Mouse (Mus musculus): ENCODE results near the gene Psapl1. TPM values are rescaled to one million over a fixed set of nuclear protein-coding genes. Genes with fewer than 3 reads are reported as not detected.

The Psapl1 gene
- total and polyA plus RNA-seq, 3 experiments = not detected

- TF ChIP-seq RCOR1 (IDR thresholded peaks at IDR 0.05; ENCODE audit: low read depth, low read length) (no peak), SMC3 (IDR thresholded peaks at IDR 0.05; ENCODE audit: low read depth, low read length) (no peak), SIN3A (IDR thresholded peaks at IDR 0.05; ENCODE audit: low read length) (no peak), ELF1 (IDR thresholded peaks at IDR 0.05; ENCODE audit: low read depth, low read length) (no peak), TCF12 (IDR thresholded peaks at IDR 0.05; ENCODE audit: low read depth, low read length) (no peak), TAL1 (IDR thresholded peaks at IDR 0.05; ENCODE audit: low read length) (no peak), CTCF (IDR thresholded peaks at IDR 0.05 in 2 of 3, conservative IDR thresholded peaks at IDR 0.05 in 1 of 3; ENCODE audit: control insufficient read depth in 1 of 3, insufficient read depth in 1 of 3, low read depth in 2 of 3, low read length in 3 of 3, poor library complexity in 1 of 3, severe bottlenecking in 1 of 3) (no peak), MXI1 (IDR thresholded peaks at IDR 0.05; ENCODE audit: low read depth, low read length) (no peak), GATA1 (IDR thresholded peaks at IDR 0.05; ENCODE audit: low read depth, low read length) (no peak), USF1 (IDR thresholded peaks at IDR 0.05; ENCODE audit: low read depth, low read length) (no peak), CHD1 (IDR thresholded peaks at IDR 0.05; ENCODE audit: low read depth, low read length) (no peak), ZNF384 (IDR thresholded peaks at IDR 0.05; ENCODE audit: low read depth, low read length) (no peak), MEF2A (IDR thresholded peaks at IDR 0.05; ENCODE audit: extremely low read depth, insufficient replicate concordance, low read depth, low read length, poor library complexity, severe bottlenecking) (no peak), GABPA (IDR thresholded peaks at IDR 0.05; ENCODE audit: low read depth, low read length) (no peak), MAZ (IDR thresholded peaks at IDR 0.05; ENCODE audit: low read depth, low read length) (no peak), EP300 (IDR thresholded peaks at IDR 0.05; ENCODE audit: low read depth in 1 of 2, low read length in 2 of 2) (no peak), NRF1 (IDR thresholded peaks at IDR 0.05; ENCODE audit: insufficient read depth, low read depth, low read length, poor library complexity, severe bottlenecking) (no peak), MAFK (IDR thresholded peaks at IDR 0.05; ENCODE audit: borderline replicate concordance, low read depth, low read length) (no peak)
- Histone ChIP-seq H3K4me3 (ENCODE audit: control insufficient read depth in 1 of 2, insufficient read depth in 1 of 2, low read depth in 2 of 2, low read length in 2 of 2) (no peak overlapping the region), H3K27me3 (ENCODE audit: control insufficient read depth in 1 of 2, insufficient read depth in 2 of 2, low read length in 2 of 2) (no peaks in the 10 kb centered on the region), H3K36me3 (ENCODE audit: control insufficient read depth in 1 of 2, insufficient read depth in 2 of 2, low read length in 2 of 2) (no peaks in the 10 kb centered on the region), H3K9me3 (replicated peaks; ENCODE audit: insufficient read depth, low read length) (no peaks in the 10 kb centered on the region; the same call in 1 of the 2 replicates), H3K27ac (ENCODE audit: control insufficient read depth, low read depth, low read length) (no peak overlapping the region), H3K79me2 (ENCODE audit: control insufficient read depth, insufficient read depth, low read length, poor library complexity) (no peaks in the 10 kb centered on the region), H3K4me1 (ENCODE audit: control insufficient read depth in 1 of 2, insufficient read depth in 2 of 2, low read length in 2 of 2) (no peaks in the 10 kb centered on the region), H3K9ac (ENCODE audit: control insufficient read depth, low read depth, low read length, poor library complexity, severe bottlenecking) (no peak overlapping the region)
- no peak for DNase-seq (ENCODE audit: low read depth, low spot score)
Measured at GRCm38 (mm10) chr5:36226296-36226695, 22.5 kb downstream of the Psapl1 start.

- no peaks in the 10 kb centered on the region for H3K36me3 ChIP-seq (ENCODE audit: control insufficient read depth in 1 of 2, insufficient read depth in 2 of 2, low read length in 2 of 2)
- H3K27ac ChIP-seq (ENCODE audit: control insufficient read depth, low read depth, low read length) = no peak overlapping the region
- no peak for DNase-seq (ENCODE audit: low read depth, low spot score)
- H3K79me2 ChIP-seq (ENCODE audit: control insufficient read depth, insufficient read depth, low read length, poor library complexity) = no peaks in the 10 kb centered on the region
- no peaks in the 10 kb centered on the region for H3K9me3 ChIP-seq (replicated peaks; ENCODE audit: insufficient read depth, low read length)
- no peak overlapping the region for H3K9ac ChIP-seq (ENCODE audit: control insufficient read depth, low read depth, low read length, poor library complexity, severe bottlenecking)
- no peak overlapping the region for H3K4me3 ChIP-seq (ENCODE audit: control insufficient read depth in 1 of 2, insufficient read depth in 1 of 2, low read depth in 2 of 2, low read length in 2 of 2)
- no peaks in the 10 kb centered on the region for H3K4me1 ChIP-seq (ENCODE audit: control insufficient read depth in 1 of 2, insufficient read depth in 2 of 2, low read length in 2 of 2)
- no peaks in the 10 kb centered on the region for H3K27me3 ChIP-seq (ENCODE audit: control insufficient read depth in 1 of 2, insufficient read depth in 2 of 2, low read length in 2 of 2)
- TF ChIP-seq E2F4 (IDR thresholded peaks at IDR 0.05; ENCODE audit: borderline replicate concordance, low read depth, low read length) = no peak
- TF ChIP-seq USF1 (IDR thresholded peaks at IDR 0.05; ENCODE audit: low read depth, low read length) = no peak
- no peak for TF ChIP-seq MYB (IDR thresholded peaks at IDR 0.05; ENCODE audit: low read depth, low read length)
- TF ChIP-seq ZMIZ1 (IDR thresholded peaks at IDR 0.05; ENCODE audit: low read depth, low read length) = no peak
- TF ChIP-seq ELF1 (IDR thresholded peaks at IDR 0.05; ENCODE audit: low read depth, low read length) = no peak
- no peak for TF ChIP-seq TCF12 (IDR thresholded peaks at IDR 0.05; ENCODE audit: low read depth, low read length)
- TF ChIP-seq KAT2A (conservative IDR thresholded peaks at IDR 0.05; ENCODE audit: low read depth, low read length) = no peak
- no peak for TF ChIP-seq CHD1 (IDR thresholded peaks at IDR 0.05; ENCODE audit: low read depth, low read length)
- TF ChIP-seq POLR2AphosphoS5 (IDR thresholded peaks at IDR 0.05; ENCODE audit: borderline replicate concordance, low read depth, low read length) = no peak
- TF ChIP-seq ZNF384 (IDR thresholded peaks at IDR 0.05; ENCODE audit: low read depth, low read length) = no peak
- TF ChIP-seq ZKSCAN1 (IDR thresholded peaks at IDR 0.05; ENCODE audit: low read depth, low read length) = no peak
- TF ChIP-seq MAZ (IDR thresholded peaks at IDR 0.05; ENCODE audit: low read depth, low read length) = no peak
- no peak for TF ChIP-seq SMC3 (IDR thresholded peaks at IDR 0.05; ENCODE audit: low read depth, low read length)
- no peak for TF ChIP-seq GATA1 (IDR thresholded peaks at IDR 0.05; ENCODE audit: low read depth, low read length)
- TF ChIP-seq MAX (IDR thresholded peaks at IDR 0.05; ENCODE audit: low read length) = no peak
- no peak for TF ChIP-seq CTCF (IDR thresholded peaks at IDR 0.05 in 2 of 3, conservative IDR thresholded peaks at IDR 0.05 in 1 of 3; ENCODE audit: control insufficient read depth in 1 of 3, insufficient read depth in 1 of 3, low read depth in 2 of 3, low read length in 3 of 3, poor library complexity in 1 of 3, severe bottlenecking in 1 of 3)
- no peak for TF ChIP-seq BHLHE40 (IDR thresholded peaks at IDR 0.05; ENCODE audit: borderline replicate concordance, low read depth, low read length)
- no peak for TF ChIP-seq MYC (IDR thresholded peaks at IDR 0.05; ENCODE audit: low read depth, low read length)
- TF ChIP-seq SIN3A (IDR thresholded peaks at IDR 0.05; ENCODE audit: low read length) = no peak
Measured at GRCm38 (mm10) chr5:36228405-36229370, 24.9 kb downstream of the Psapl1 start.
